Mouse (Mus musculus) layer of hippocampus, postnatal 10 days (tissue): Measurements from ENCODE around the gene Usp29. TPM values are rescaled to one million over a fixed set of nuclear protein-coding genes. Genes with fewer than 3 reads are reported as not detected.

Source experiments
- DNase-seq, 2 experiments: peaks; one replicate each; pipeline ENCODE4 v3.0.0; 2021; ENCODE audit warnings: low spot score in 2 of 2
- total RNA-seq, 2 experiments: library from RNA; stranded (reverse); gene quantifications; 2 replicates each; pipeline ENCODE4 v1.2.3; 2021

The Usp29 gene
- total RNA-seq, 2 experiments from 2014 or later: 47.1 to 47.6 TPM

GRCm38 (mm10) chr7:6814971-6815370 is 84.6 kb downstream of the Usp29 start:
- no peak for DNase-seq

GRCm38 (mm10) chr7:6816706-6817376 is 86.5 kb downstream of the Usp29 start:
- no peak for DNase-seq

- no peak for DNase-seq
Measured at GRCm38 (mm10) chr7:6820296-6820695, 89.9 kb downstream of the Usp29 start.

GRCm38 (mm10) chr7:6822633-6823032 is 92.3 kb downstream of the Usp29 start:
- DNase-seq: no peak

GRCm38 (mm10) chr7:6823673-6824072 is 93.3 kb downstream of the Usp29 start:
- no peak for DNase-seq

- DNase-seq: no peak
Measured at GRCm38 (mm10) chr7:6825966-6826647, 95.7 kb downstream of the Usp29 start.

- no peak for DNase-seq
Measured at GRCm38 (mm10) chr7:6829148-6829547, 98.8 kb downstream of the Usp29 start.

- no peak for DNase-seq
Measured at GRCm38 (mm10) chr7:6834950-6835349, 104.6 kb downstream of the Usp29 start.

- no peak for DNase-seq
Measured at GRCm38 (mm10) chr7:6835351-6835750, 105.0 kb downstream of the Usp29 start.

- no peak for DNase-seq
Measured at GRCm38 (mm10) chr7:6837297-6837925, 107.0 kb downstream of the Usp29 start.

- no peak for DNase-seq
Measured at GRCm38 (mm10) chr7:6837926-6838554, 107.7 kb downstream of the Usp29 start.

GRCm38 (mm10) chr7:6840860-6841259 is 110.5 kb downstream of the Usp29 start:
- peak; percentile 55 to 57 for DNase-seq

- DNase-seq: no peak
Measured at GRCm38 (mm10) chr7:6849495-6849894, 119.1 kb downstream of the Usp29 start.

- DNase-seq: no peak
Measured at GRCm38 (mm10) chr7:6850321-6850720, 119.9 kb downstream of the Usp29 start.

- no peak for DNase-seq
Measured at GRCm38 (mm10) chr7:6851256-6851655, 120.9 kb downstream of the Usp29 start.

- DNase-seq: peak in 1 of 2 experiments; percentile 38
Measured at GRCm38 (mm10) chr7:6851717-6852503, 121.5 kb downstream of the Usp29 start.

- DNase-seq: no peak
Measured at GRCm38 (mm10) chr7:6855613-6856405, 125.4 kb downstream of the Usp29 start.

GRCm38 (mm10) chr7:6858694-6859270 is 128.4 kb downstream of the Usp29 start:
- no peak for DNase-seq

GRCm38 (mm10) chr7:6860689-6861088 is 130.3 kb downstream of the Usp29 start:
- DNase-seq: no peak

GRCm38 (mm10) chr7:6866351-6866750 is 136.0 kb downstream of the Usp29 start:
- DNase-seq: peak in 1 of 2 experiments; percentile 25
